Mouse (Mus musculus): Measurements from ENCODE around the gene Zfhx3.
A peak's percentile ranks its signal among the peaks of the same experiment; 100 is the strongest.

The Zfhx3 gene

DNA sequence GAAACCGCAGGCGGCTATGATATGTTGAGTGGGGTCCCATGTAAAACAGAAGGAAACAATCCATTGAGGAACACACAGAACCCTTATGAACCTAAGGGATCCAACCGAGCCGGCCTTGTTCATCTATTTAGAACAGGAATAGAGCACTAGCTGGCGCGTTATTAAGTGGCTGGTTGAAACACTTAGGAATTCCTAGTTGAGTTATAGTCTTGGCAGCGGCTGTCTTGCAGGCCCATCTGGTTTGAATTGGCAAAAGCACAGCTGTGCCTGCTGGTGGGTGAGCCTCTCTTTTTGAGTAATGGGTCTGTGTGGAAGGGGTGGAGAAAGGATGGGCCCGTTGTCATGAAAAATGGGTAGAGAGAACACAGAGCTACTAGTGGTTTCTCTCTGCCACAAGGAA is 610.1 kb downstream of the Zfhx3 start:
- no peak for DNase-seq (ENCODE audit: inconsistent ontology term)

DNA sequence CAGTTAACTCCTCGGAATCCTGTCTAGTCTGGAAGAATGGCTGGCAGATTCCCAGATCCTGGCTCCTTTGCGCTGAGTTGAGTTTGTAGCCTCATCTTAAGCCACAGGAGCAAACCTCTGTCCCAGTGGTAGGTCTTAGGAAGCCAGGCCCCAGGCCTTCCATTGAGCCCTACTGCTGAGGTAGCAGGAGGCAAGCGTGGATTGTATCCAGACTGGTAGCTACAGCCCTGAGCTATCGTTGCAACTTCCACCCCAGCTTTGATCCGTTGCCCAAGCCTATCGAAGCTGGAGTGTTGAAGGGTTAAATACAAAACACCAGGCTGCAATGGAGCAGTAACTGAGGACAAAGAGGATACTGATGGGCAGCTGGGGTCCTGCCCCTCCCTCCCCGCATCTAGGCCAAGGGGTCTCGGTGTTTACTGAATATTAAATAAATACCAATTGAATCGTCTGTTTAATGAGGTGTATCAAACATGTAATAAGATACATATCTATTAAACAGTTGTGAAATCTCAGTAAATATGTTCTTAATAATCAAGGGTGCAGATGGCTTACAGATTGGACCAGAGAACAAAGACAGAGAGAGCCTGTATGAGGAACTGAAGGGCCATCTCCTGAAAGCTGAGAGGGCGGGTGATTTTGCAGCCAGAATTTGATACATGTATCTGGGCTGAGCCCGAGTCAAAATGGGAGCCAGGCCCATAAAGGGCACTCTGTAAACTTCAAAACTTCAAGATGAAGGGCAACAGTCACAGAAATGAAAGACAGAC is 611.5 kb downstream of the Zfhx3 start:
- no peak for DNase-seq (ENCODE audit: inconsistent ontology term)

DNA sequence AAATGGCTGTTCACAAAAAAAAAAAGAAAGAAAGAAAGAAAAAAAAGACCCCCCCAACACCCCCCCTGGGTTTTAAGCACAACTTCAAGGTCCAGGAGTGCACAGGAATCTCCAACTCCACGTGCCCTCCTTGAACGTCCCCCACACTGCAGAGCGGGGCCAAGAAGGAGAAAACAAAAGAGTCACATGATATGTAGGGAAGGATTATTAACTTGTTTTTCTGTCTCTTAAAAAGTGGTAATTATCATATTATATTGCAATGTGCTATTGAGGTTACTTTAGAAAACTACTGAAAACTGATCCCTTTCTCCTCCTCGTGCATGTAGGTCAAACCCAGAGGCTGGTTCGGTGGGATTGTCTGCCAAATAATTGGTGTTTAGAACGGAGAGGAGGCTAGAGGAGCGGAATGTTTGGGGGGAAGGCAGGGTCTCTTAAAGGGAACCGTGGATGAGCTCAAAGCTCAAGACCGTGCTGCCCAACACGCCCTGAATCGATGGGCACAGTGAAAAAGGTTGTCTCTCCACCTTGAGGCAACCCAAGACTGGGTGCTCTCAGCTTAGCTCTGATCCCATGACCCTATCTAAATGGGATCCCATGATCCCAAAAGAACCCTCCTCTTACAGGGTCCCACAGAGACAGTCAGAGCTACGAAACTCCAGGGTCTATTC is 612.3 kb downstream of the Zfhx3 start:
- DNase-seq (ENCODE audit: inconsistent ontology term) = no peak

- DNase-seq (ENCODE audit: inconsistent ontology term) = no peak
These were observed 621.0 kb downstream of the Zfhx3 start for GRCm38 (mm10) chr8:108563420-108563819.

- no peak for DNase-seq (ENCODE audit: inconsistent ontology term)
These were observed 621.6 kb downstream of the Zfhx3 start for GRCm38 (mm10) chr8:108563934-108564564.

DNA sequence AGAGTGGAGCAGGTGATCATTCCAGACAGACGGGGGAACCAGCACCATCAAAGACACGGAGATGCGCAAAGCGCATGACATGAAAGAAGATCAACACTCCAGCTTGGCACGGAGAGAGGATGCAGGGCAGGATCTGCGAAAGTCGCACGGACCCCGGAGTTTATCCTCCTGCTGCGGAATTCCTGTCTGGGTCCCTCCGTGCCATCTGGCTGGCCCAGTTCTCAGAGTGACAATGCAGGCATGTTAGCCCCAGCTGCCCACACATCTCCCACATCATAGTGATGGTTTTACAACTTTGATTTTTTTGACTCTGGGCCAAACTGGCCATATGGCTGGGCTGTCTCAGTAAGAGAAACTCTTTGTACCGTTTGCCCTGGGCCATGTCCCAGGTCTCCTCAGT is 623.6 kb downstream of the Zfhx3 start:
- DNase-seq (ENCODE audit: inconsistent ontology term) = peak; percentile 60

DNA sequence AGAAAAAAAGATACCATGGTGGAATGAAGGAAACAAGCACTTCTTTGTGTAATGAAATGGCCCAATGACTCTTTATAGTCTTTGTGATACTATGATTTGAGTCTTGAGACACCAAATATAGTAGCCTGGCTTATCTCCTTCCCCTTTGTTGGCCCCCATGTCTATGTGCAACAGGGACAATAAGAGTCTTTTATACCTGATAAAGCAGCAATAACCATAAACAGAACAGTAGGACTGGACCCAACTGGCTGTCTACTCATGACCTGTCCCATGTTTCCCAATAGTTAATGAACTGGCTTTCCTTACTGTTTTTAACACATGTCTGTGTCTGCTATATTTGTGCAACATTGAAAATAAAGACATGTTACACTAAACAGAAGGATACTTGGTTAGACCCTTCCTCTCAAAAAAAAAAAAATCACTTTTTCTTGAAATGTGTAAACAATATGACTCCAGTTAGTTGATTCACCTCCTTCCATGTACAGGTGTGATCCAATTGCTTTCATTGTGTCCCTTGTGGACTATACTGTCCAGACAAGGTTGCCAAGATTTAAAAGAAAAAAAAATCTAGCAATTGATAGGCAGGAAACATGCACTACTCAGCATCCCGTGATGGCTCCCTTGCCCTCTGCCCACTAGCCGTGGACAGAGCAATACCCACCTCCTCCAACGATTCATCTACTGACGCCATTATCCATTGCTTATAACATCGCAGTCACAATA is 631.0 kb downstream of the Zfhx3 start:
- no peak for DNase-seq (ENCODE audit: inconsistent ontology term)

DNA sequence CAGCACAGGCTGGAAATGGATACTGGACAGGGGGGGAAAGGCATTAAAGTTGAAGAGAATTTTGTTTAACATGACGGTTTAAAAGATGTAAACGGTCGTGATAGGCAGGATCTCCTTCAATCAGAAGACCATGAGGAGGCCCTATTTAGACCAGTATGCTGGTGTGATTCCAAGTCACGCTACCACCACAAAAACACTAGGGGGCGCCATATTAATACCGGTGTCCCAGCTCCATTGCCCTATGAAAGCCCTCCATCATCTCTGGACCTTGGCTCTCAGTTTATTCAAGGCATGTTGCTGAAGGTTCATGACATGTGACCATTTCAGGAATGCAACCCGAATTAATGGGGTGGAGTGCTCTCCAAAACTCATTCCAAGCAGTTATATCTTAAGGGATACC is 631.7 kb downstream of the Zfhx3 start:
- DNase-seq (ENCODE audit: inconsistent ontology term) = no peak

DNA sequence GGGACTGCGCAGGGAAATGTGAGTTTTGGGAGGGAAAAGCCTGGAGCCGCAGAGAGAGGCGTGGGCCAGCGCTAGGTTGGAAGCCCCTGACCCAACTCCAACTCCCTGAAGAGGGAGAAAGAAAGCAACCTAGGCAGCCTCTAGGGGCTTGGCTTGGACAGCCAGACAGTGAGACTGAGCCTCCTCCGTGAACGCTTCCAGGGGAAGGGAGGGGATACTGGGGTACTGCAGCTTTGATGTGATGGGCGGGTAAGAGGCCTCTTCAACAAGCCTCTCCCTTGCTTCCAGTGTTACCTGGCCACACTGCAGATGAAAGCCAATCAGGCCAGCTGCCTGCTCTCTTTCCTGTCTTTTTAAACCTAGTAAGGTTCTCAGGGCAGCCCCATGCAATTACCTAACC is 635.1 kb downstream of the Zfhx3 start:
- no peak for DNase-seq (ENCODE audit: inconsistent ontology term)

GRCm38 (mm10) chr8:108578388-108578787 is 635.9 kb downstream of the Zfhx3 start:
- no peak for DNase-seq (ENCODE audit: inconsistent ontology term)

GRCm38 (mm10) chr8:108579808-108580207 is 637.4 kb downstream of the Zfhx3 start:
- no peak for DNase-seq (ENCODE audit: inconsistent ontology term)

- no peak for DNase-seq (ENCODE audit: inconsistent ontology term)
These were observed 637.9 kb downstream of the Zfhx3 start for GRCm38 (mm10) chr8:108580364-108580763.

DNA sequence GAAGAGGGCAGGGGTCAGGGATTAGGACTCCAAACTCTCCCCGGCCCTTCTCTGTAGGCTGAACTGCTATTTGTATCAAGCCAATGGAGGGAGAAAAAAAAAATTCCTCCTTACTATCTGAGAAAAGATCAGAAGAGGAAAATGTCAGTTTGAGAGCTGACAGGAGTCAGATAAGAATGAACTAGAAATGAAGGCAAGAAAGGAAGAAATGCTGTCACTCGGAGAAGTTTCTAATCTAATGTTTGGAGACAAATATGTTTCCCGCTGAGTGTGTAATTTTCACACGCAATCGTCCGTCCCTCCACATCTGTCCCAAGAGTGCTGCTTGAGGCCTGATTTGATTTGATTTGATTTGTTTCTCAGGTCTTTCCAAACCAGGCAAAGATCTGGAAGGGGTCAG is 639.1 kb downstream of the Zfhx3 start:
- DNase-seq (ENCODE audit: inconsistent ontology term) = no peak

GRCm38 (mm10) chr8:108582251-108582650 is 639.8 kb downstream of the Zfhx3 start:
- no peak for DNase-seq (ENCODE audit: inconsistent ontology term)

DNA sequence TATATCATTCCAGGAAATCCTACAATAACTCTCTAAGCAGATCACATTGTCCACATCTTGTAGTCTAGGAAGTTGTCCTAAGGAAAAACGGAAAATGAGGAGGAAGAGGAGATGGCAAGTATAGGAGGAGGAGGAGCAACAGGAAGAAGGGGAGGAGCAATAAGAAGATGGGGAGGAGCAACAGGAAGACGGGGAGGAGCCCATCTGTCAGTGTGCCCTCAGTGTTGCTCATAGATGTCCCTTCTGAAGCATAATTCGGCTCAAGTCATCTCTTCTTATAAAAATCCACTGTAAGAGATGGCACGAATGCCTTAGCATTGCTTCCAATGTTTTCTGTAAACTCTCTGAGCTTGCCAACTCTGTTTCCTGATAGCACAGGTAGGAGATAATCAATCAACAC is 640.8 kb downstream of the Zfhx3 start:
- DNase-seq (ENCODE audit: inconsistent ontology term) = no peak

- DNase-seq (ENCODE audit: inconsistent ontology term) = no peak
These were observed 641.6 kb downstream of the Zfhx3 start for GRCm38 (mm10) chr8:108583867-108584661.

- DNase-seq (ENCODE audit: inconsistent ontology term) = no peak
These were observed 642.2 kb downstream of the Zfhx3 start for GRCm38 (mm10) chr8:108584662-108584978.

GRCm38 (mm10) chr8:108591037-108591436 is 648.6 kb downstream of the Zfhx3 start:
- DNase-seq (ENCODE audit: inconsistent ontology term) = no peak

- DNase-seq (ENCODE audit: inconsistent ontology term) = no peak
These were observed 649.7 kb downstream of the Zfhx3 start for GRCm38 (mm10) chr8:108592028-108592724.

GRCm38 (mm10) chr8:108592990-108593589 is 650.6 kb downstream of the Zfhx3 start:
- DNase-seq (ENCODE audit: inconsistent ontology term) = no peak

- no peak for DNase-seq (ENCODE audit: inconsistent ontology term)
These were observed 651.4 kb downstream of the Zfhx3 start for GRCm38 (mm10) chr8:108593891-108594290.
